Mouse (Mus musculus): ENCODE measurements around the gene Rad51b.

Rad51b gene

DNA sequence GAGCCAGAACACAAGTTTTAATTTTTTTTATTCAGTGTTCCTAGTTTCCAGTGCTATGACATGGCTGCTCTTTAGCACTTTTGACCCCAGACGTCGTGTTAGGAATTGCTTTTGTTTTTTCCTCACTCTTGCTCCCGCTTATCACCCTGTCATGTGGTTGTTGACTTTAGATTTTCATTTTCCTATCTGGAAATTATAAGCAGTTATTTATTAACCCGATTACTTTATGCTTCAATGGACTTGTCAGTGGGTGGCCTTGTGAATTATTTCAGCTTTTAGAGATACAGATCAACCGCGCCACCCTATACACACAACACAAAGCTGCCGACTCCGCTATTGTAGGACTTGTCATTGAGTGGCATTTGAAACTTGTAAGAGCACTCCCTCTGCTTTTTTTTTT lies 228.8 kb downstream of the Rad51b start:
- no peak for DNase-seq (ENCODE audit: extremely low read depth, low read depth)

DNA sequence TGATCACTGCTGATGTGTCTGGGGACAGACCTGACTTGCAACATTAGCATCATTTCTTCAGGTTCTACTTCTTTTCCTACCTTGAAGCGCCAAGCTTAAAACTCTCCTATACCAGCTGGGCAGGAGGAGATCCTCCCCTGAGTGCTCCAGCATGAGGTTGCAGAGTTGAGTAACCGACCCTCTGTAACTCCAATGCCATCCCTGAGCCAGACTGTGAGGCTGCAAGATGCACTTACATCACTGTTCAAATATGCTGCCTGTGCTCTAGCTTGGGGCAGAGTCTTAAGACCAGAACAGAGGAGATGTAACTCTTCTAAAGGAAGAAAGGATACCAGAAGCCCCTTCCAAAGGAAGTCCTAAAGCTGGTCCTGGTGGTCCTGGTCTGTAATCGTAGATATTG lies 230.1 kb downstream of the Rad51b start:
- no peak for DNase-seq (ENCODE audit: extremely low read depth, low read depth)

DNA sequence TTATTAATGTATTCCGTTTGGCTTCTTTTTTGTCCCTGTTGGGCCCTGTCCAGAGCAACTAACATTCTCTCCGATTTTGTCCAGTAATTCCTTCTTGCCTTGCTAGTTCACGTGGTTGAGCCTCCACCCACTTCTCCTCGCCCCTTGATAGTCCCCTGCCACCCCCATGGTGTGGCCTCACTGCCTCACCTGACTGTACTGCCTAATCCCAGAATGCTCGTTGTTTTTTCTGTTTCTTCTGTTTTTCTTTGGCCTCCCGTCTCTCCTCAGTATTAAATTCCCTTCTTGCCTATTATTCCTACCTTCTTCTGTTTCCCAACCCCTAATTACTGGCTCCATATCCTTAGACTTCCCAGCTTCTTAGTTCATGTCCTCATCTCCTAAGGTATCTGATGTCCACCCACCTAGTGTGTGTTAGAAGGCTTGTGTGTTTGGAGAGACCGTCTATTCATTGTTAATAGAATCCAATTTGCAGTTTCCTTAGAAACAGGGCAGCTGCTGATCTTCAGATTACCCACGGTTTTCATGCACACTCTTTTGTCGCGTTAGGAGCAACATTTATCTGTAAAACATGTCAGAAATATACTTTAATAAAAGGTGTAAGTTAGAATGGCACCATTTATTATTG lies 233.3 kb downstream of the Rad51b start:
- DNase-seq (ENCODE audit: extremely low read depth, low read depth) = no peak

DNA sequence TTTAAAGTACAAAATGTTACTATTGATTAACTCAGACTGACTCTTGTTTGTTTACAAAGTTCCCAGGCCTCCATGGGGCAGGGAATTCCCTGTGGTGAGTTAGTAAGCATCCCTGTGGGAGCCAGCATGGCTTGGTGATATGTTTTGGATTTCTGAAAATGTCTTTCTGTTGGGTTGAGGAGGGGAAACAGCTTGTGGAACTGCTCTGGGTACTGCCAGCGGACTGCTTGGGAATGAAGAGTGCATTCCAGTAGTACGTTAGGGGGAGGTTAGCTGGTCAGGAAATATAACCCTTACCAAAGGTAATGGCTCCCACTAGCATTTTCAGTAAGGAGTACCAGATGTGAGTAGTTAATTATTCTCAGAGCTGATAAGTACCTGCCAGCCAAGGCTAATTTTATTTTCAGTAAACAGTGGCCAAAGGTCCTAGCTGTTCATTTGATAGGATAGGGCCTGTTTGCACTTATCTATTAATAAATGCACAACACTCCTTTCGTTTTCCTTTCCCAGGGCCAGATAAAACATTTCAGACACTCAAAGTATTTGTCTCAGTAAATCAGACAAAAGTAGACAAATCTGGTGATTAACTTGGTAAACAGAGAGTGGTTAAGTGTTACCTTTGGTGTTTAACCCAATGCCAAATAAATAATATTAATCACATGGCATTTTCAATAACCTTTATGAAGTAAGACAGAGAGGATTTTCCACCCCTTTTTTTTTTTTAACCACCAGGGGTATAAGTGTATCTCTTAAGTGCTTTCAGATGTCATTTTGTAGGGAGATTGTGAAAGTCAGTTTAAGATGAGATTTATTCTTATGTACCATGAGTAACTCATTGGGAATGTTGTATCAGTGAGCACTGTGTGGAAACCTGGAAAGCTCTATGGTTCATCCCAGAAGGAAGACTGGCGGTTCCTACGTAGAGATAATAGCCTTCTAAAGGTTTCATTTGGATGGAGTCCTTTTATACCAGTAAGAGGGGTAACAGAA lies 235.0 kb downstream of the Rad51b start:
- DNase-seq (ENCODE audit: extremely low read depth, low read depth) = no peak

DNA sequence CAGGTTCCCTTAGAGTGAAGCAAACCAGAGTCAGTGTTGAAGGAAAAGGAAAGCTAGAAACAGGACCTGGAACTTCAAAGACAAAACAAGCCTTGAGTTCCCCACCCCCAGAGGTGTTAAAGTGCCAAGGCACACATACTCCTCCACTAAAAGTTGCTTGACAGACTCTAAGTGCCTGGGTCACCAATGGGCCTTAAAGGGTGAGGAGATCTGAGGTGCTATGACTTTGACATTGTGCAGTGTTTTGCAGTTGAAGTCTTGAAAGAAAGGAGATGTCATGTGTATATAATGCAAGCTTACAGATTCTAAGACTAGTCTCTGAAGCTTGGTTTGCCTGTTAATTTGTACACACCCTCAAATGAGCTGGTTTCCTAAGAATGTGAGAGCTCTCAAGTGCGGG lies 237.7 kb downstream of the Rad51b start:
- DNase-seq (ENCODE audit: extremely low read depth, low read depth) = no peak

DNA sequence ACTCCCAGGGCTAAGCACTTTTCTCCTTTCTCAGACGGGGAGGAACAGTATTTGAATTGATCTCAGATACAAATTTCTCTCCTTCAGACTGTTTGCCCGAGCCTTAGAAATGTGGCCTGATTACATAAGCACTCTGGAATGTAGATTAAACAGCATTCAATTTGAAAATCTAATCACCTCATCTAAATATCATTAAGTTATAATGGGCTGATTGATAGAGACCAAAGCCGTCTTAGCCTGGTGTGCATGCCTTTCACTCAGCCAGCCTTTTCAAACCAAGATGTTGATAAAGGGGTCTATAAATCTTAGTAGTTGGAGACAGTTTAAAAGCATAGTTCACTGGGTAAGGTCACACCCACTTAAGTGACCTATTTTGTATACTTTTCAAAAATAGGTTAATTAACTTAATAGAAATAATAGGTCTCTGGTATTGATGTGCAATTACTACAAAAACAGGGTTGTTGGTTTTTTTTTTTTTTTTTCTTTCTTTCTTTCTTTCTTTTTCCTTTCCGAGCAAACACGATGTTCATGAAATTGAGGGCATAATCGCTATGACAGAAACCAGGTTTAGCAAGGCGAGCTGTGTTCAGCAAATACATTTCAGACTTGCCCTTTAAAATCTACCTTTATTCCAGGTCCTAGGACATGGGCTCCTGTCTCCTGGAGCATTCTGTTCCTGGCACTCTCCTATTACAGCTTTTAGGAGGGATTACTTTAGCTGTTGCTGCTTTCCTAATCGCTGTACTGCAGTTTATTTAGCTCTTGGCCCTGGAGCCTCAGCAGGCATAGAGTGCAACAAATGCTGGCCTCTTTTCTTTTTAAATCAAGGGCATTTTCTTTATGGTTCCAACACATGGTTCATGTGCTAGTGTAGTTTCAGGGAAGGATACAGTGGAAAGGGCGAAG lies 238.7 kb downstream of the Rad51b start:
- DNase-seq (ENCODE audit: extremely low read depth, low read depth) = no peak

DNA sequence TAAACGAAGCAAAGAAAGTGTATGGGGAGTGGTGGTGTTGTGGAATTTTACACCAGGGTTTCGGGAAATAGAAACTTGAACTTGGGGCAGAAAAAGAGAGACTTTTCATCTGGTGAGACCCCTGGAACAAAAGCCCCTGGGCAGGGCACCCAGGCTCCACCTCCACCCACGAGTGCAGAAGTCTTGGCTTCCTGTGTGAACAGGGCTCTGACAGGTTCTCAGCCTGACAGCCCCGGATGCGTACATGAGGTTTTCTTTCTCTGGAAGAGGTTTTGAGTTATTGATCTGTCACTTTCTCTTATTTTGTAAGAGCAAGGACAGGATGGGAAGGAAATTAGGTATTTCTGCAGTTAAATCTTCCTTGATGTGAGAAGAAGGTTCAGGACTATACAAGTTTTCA lies 243.1 kb downstream of the Rad51b start:
- DNase-seq (ENCODE audit: extremely low read depth, low read depth) = no peak

DNA sequence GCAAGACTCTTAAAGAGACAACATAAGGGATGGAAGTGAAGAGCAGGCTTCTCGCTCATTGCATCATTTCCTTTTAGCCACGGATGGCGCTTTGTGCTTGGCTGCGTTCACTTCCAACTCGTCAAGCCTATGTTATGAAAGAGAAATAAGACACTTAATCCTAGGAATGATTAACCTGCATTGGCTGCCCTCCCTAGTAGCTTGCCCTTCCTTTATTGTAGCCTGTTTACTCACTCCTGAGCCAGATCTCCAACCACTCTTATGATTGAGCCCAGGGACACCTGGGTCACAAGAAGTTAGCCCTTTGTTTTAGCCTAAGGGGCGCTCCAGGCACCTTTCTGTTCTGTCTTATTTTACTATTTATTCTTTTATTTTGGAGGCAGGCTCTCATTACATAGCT lies 244.5 kb downstream of the Rad51b start:
- no peak for DNase-seq (ENCODE audit: extremely low read depth, low read depth)

DNA sequence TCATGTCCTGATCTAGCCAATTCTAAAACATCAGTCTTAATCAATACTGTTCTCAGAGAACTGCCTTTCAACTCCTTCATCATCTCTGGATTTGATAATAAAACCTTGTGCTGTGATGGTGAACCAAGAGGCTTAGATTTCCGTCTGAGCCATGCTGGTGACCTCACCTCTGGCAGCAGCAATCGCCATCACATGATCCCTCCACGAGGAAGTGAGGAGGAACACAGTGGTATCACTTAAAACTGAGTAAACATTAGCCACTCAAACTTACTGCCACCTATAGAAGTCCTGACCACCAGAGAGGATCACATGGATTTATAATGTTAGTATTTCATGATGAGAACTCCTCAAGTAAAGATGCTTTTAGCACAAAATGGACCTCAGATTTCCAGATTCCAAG lies 248.0 kb downstream of the Rad51b start:
- DNase-seq (ENCODE audit: extremely low read depth, low read depth) = no peak

DNA sequence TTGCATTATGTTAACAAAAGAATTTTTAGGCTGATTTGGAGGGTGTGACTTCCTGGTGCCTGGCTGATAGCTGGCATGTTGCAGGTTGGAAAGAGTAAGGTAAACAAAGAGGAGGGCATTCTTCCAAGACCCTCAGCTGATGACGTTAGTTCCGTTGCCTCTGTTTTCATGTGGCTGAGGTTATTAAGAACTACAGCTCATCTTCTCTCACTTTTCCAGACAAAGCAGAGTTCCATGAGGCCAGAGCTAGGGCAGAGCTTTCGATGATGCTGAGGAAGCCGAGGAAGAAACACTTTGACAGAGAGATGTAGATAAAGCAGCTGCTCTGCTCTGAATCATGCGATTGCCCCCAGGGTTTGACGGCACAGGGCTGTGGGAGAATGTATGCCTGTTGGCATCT lies 250.5 kb downstream of the Rad51b start:
- DNase-seq (ENCODE audit: extremely low read depth, low read depth) = no peak

DNA sequence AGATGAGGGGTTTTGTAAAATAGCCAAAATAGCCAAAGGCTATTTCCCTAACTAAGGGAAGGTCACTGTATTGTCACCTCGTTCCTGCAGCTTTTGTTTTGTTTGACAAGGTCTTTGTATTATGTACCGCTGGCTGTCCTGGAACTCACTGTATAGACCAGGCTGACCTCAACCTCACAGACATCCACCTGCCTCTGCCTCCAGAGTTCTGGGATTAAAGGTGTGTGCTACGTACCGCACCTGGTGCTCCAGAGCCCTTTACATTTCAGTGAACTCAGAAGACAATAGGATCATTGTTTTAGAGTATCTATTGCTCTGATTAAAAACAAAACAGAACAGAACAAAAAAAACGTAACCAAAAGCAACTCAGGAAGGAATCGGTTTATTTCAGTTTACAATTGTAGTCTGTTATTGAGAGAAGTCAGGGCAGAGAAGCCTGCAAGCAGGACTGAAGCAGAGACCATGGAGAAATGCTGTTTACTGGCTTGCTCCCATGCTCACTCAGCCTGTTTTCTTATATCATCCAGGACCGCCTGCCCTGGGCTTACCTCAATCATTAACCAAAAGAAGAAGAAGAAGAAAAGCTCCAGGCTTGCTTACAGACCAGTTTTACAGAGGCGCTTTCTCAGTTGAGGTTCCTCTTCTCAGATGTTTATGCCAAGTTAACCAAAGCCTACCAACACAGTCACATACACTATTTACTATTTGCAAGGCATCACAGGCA lies 251.7 kb downstream of the Rad51b start:
- DNase-seq (ENCODE audit: extremely low read depth, low read depth) = no peak

DNA sequence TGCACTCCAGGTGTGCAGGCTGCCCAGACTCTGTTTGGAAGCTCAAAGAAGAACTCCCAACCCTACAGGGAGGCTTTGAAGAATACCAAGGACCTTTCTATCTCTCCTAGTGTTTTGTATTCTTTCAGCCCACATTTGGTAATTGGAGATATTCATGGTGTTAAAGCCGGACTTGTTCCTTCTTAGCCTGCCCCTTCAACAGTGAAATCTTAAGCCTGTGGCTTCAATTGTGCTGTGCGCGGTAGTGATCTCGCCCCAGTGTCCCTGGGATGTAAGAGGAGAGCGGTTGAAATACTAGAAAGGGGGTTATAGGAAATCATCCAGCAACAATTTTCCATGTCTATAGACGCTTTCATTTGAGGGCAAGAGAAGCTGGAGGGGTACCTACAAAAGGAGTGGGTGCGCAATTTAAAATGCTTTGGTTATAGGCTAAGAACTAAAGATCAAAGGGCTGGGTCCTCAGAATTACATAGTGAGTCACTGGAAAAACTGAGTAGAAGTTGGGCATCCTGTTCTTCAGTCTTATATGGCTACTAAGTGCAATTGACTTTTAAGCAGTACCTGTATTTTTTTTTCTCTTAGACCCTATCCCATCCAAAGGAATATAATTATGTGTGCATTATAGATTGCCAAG lies 253.1 kb downstream of the Rad51b start:
- DNase-seq (ENCODE audit: extremely low read depth, low read depth) = no peak

DNA sequence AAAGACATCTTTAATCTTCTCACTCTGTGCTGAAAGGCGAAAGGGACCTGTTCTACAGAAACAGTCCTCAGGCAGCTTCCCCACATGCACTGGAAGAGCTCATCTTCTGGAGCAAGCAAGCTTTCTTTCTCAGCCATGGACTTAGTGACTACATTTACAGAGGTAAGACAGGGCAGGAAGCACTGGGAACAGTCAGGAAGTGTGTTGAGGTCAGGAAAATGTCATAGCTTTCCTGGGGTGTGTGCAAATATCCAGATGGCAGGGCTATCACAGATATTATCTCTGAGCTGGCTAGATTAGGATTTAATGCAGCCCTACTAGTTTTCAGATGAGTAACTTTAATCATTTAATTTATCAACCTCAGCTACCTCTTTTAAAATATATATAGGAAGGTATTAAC lies 254.2 kb downstream of the Rad51b start:
- no peak for DNase-seq (ENCODE audit: extremely low read depth, low read depth)

DNA sequence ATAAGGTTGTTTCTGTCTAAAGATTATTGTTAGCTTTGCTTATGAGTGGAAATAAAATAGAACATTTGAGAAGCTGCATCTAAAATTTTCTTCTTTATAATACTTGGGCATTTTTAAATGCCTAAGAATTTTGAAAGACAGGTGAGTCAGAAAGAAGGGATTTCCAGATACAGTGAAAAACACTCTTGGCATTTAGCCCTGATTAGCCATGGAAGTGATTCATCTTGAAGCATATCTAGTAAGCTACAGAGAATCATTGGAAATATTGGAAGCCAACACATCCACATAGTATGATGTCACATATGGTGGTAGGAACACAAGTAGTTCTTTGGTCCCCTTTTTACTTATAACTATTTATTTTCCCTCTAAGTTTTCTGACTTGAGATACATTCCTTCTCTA lies 256.0 kb downstream of the Rad51b start:
- DNase-seq (ENCODE audit: extremely low read depth, low read depth) = no peak

DNA sequence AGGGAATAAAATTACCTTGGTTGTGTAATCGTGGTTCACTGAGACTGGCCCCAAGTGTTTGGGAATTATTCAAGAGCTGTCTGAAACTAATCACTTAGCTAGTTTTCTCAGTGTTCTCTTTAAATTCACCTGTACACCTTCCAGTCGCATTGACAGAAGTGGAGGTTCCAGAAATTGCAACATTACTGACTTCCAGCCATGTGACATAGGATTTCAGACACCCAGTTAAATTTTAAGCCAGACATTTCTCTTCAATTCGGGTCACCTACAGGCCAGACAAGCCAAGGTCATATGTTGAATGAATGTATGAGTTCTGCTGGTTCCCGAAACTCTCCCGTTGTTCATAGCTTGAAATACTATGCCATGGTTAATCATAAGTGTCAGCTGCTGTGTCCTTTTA lies 260.8 kb downstream of the Rad51b start:
- DNase-seq (ENCODE audit: extremely low read depth, low read depth) = no peak

DNA sequence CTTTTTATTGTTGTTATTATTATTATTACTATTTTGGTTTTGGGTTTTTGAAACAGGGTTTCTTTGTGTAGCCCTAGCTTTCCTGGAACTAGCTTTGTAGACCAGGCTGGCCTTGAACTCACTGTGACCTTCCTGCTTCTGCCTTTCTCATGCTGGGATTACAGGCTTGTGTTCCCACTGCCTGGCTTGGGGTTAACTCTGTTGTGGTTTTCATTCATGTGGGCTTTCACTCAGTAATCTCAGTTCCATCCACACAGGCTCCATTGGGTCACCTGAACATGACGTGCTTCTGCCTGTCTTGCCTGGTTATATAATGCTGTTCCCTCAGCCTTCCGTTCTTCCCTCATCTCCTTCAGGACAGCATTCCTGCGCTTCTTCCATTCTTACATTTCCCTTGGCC lies 261.6 kb downstream of the Rad51b start:
- no peak for DNase-seq (ENCODE audit: extremely low read depth, low read depth)

DNA sequence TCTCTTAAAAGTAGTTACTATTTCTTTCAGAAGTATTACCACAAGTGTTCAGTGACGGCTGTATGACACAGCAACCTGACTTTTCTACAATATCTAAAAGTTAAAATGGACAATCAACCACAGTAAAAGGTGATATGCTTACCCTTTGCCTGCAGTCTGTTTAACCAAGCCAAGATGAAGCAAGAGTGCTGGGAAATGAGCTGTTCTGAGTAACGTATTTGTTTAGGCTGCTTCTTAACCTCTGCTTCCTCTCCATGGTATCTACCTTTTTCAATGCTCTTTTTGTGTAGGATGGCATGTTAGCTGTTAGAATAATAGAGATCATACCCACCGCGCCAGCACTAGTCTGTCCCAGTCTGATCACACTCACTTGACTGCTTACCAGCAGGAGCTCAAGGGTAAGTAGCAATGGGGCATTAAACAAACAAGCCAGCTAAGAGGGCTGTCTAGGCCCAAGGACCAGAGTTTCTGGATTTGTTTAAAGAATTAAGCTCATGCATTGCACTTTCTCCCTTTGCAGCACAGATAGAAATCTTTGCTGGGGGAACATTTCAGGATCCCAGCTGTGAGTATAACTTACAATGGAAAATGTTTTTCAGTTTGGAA lies 262.4 kb downstream of the Rad51b start:
- DNase-seq (ENCODE audit: extremely low read depth, low read depth) = no peak

DNA sequence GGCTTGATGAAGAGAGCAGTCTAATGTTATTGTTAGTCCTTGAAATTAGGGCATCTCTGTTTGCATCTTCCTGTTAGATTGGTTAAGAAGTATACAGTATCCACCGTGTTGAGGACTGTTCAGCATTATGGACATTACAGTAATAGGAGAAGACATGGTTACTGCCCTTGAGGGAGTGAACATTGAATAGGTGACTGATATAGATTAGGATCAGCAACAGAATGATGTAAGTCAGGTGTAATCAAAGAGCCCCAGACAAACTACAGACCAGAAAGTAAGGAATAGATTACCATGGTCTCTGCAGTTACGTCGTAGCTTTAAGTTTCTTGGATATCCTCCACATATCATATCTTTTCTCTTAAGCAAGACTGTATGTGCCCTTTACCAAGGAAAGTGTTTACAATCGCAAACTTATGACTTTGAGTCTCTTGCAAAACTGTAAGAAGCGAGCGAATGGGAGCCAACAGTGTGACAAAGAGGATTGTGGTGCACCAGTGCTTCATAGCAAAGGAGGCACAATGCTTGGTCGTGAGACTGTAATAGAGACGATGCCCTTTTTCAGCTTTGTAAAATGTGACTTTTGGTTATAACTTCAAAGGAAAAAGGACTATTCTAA lies 263.1 kb downstream of the Rad51b start:
- no peak for DNase-seq (ENCODE audit: extremely low read depth, low read depth)

DNA sequence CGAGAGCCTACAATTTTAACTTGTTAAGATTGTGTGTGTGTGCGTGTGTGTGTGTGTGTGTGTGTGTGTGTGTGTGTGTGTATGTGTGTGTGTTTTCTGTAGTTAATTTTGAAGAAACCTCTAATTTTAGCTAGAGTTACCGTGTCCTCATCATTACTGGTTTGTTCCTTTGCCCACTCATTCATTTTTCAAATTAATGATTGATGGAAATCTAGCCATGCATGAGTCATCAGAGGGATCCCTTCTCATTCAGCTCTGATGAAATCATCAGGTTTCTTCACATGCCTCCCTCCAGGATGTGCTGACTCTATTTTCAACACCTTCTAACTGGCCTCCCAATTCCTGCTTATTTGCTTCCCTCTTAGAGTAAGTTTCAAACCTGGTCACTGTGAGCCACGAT lies 263.8 kb downstream of the Rad51b start:
- DNase-seq (ENCODE audit: extremely low read depth, low read depth) = no peak

Data from MEL-GATA-1-ER (cell line).